Mouse (Mus musculus) liver, embryonic 15.5 days (tissue): Measurements from ENCODE around the gene Tesc. TPM values are rescaled to one million over a fixed set of nuclear protein-coding genes. Genes with fewer than 3 reads are reported as not detected.
A peak's percentile ranks its signal among the peaks of the same experiment; 100 is the strongest.

ENCODE experiments used
- ATAC-seq: fragments of 200-750 bp; cut with Nextera tagmentation; 2 replicates; pipeline ENCODE4 v1.8.0; 2017; ENCODE audit warnings: moderate number of reproducible peaks, mild to moderate bottlenecking, moderate library complexity; ENCODE audit not compliant: insufficient read depth
- H3K27ac ChIP-seq: fragments of 300-500 bp; sonication (generic); replicated peaks from 2 replicates; pipeline ENCODE4 v1.5.1; 2015; ENCODE audit warnings: mild to moderate bottlenecking, inconsistent platforms
- H3K27me3 ChIP-seq: fragments of 300-500 bp; sonication (generic); 2 replicates; pipeline ENCODE4 v1.6.1; 2015; ENCODE audit warnings: mild to moderate bottlenecking, inconsistent platforms
- H3K36me3 ChIP-seq: fragments of 300-500 bp; sonication (generic); replicated peaks from 2 replicates; pipeline ENCODE4 v1.6.1; 2015; ENCODE audit warnings: moderate library complexity, mild to moderate bottlenecking, inconsistent platforms
- H3K4me1 ChIP-seq: fragments of 300-500 bp; sonication (generic); replicated peaks from 2 replicates; pipeline ENCODE4 v1.6.1; 2015; ENCODE audit warnings: inconsistent platforms
- H3K4me2 ChIP-seq: fragments of 300-500 bp; sonication (generic); 2 replicates; pipeline ENCODE4 v1.6.1; 2015; ENCODE audit warnings: moderate library complexity, mild to moderate bottlenecking, inconsistent platforms
- H3K4me3 ChIP-seq: fragments of 300-500 bp; sonication (generic); replicated peaks from 2 replicates; pipeline ENCODE4 v1.5.1; 2015; ENCODE audit warnings: mild to moderate bottlenecking, inconsistent platforms
- H3K9ac ChIP-seq: fragments of 300-500 bp; sonication (generic); 2 replicates; pipeline ENCODE4 v1.6.1; 2015; ENCODE audit warnings: moderate library complexity, mild to moderate bottlenecking, inconsistent platforms
- H3K9me3 ChIP-seq: fragments of 300-500 bp; sonication (generic); replicated peaks from 2 replicates; pipeline ENCODE4 v1.6.1; 2016; ENCODE audit warnings: inconsistent platforms
- WGBS: fragments of 180-500 bp; shearing (Covaris S2); methylation state at CpG from one replicate; pipeline ENCODE4 v1.1.7; 2015; ENCODE audit warnings: mixed read lengths; ENCODE audit not compliant: insufficient replicate concordance; 5-methylcytosine and 5-hydroxymethylcytosine counted together
- polyA plus RNA-seq: library from polyadenylated mRNA; unstranded; fragments of >200 nt; fragmentation: Nextera tagmentation; extraction: Ambion mirVana; gene quantifications from 2 replicates; pipeline ENCODE4 v1.2.1, GENCODE M21; 2015

The Tesc gene
- polyA plus RNA-seq, 1 experiment from 2014 or later, result 1.6 TPM

- 77% methylated on average over 8 of the region's 8 CpGs for WGBS
- no peak for ATAC-seq
Observed at GRCm38 (mm10) chr5:117995372-117995901, 32.1 kb upstream of the Tesc start.

GRCm38 (mm10) chr5:117995911-117996310 lies 31.6 kb upstream of the Tesc start:
- Histone ChIP-seq H3K27ac (no peak overlapping the region; the same call in 1 of the 2 replicates), H3K36me3 (peaks cover 25% of the 10 kb centered on the region), H3K4me3 (no peak overlapping the region), H3K4me2 (no peak overlapping the region), H3K9ac (no peak overlapping the region), H3K4me1 (peaks cover 7% of the 10 kb centered on the region), H3K27me3 (no peaks in the 10 kb centered on the region), H3K9me3 (no peaks in the 10 kb centered on the region)
- 59% methylated on average over 6 of the region's 6 CpGs for WGBS
- no peak for ATAC-seq

More at GRCm38 (mm10) chr5:117995372-117995901, 32.1 kb upstream of the Tesc start:
- H3K4me3 ChIP-seq, result no peak overlapping the region
- no peaks in the 10 kb centered on the region for H3K9me3 ChIP-seq
- H3K4me1 ChIP-seq, result peaks cover 7% of the 10 kb centered on the region
- no peaks in the 10 kb centered on the region for H3K27me3 ChIP-seq
- no peak overlapping the region for H3K4me2 ChIP-seq
- H3K27ac ChIP-seq, result no peak overlapping the region; the same call in 1 of the 2 replicates
- H3K9ac ChIP-seq, result no peak overlapping the region
- H3K36me3 ChIP-seq, result peaks cover 25% of the 10 kb centered on the region

GRCm38 (mm10) chr5:117996581-117996980 lies 31.0 kb upstream of the Tesc start:
- Histone ChIP-seq H3K27ac (no peak overlapping the region), H3K36me3 (peaks cover 21% of the 10 kb centered on the region), H3K9me3 (no peaks in the 10 kb centered on the region), H3K27me3 (no peaks in the 10 kb centered on the region), H3K4me1 (peaks cover 7% of the 10 kb centered on the region), H3K4me3 (no peak overlapping the region), H3K9ac (no peak overlapping the region), H3K4me2 (no peak overlapping the region; the same call in 1 of the 2 replicates)
- no peak for ATAC-seq
- WGBS, result 55% methylated on average over 6 of the region's 6 CpGs

GRCm38 (mm10) chr5:117997434-117997970 lies 30.0 kb upstream of the Tesc start:
- Histone ChIP-seq H3K36me3 (peaks cover 23% of the 10 kb centered on the region), H3K4me3 (no peak overlapping the region), H3K27ac (no peak overlapping the region; the same call in 1 of the 2 replicates), H3K27me3 (no peaks in the 10 kb centered on the region), H3K4me1 (peaks cover 7% of the 10 kb centered on the region), H3K4me2 (no peak overlapping the region), H3K9ac (no peak overlapping the region), H3K9me3 (no peaks in the 10 kb centered on the region)
- peak; percentile 51 for ATAC-seq
- WGBS, result 71% methylated on average over 10 of the region's 10 CpGs

- H3K36me3 ChIP-seq, result peaks cover 38% of the 10 kb centered on the region
- peaks cover 7% of the 10 kb centered on the region for H3K4me1 ChIP-seq
Observed at GRCm38 (mm10) chr5:117999061-117999460, 28.5 kb upstream of the Tesc start.

GRCm38 (mm10) chr5:117999584-117999983 lies 28.0 kb upstream of the Tesc start:
- Histone ChIP-seq H3K27ac (no peak overlapping the region), H3K36me3 (peaks cover 35% of the 10 kb centered on the region)
- ATAC-seq, result no peak

More at GRCm38 (mm10) chr5:117999061-117999460, 28.5 kb upstream of the Tesc start:
- H3K27ac ChIP-seq, result no peak overlapping the region
- H3K9ac ChIP-seq, result no peak overlapping the region
- H3K4me3 ChIP-seq, result no peak overlapping the region
- no peak for ATAC-seq
- H3K27me3 ChIP-seq, result no peaks in the 10 kb centered on the region
- no peaks in the 10 kb centered on the region for H3K9me3 ChIP-seq
- no peak overlapping the region for H3K4me2 ChIP-seq
- 65% methylated on average over 7 of the region's 7 CpGs for WGBS

GRCm38 (mm10) chr5:118002059-118002458 lies 25.5 kb upstream of the Tesc start:
- no peak overlapping the region for H3K9ac ChIP-seq
- no peaks in the 10 kb centered on the region for H3K27me3 ChIP-seq
- 35% methylated on average over 9 of the region's 9 CpGs for WGBS
- H3K36me3 ChIP-seq, result peaks cover 37% of the 10 kb centered on the region
- H3K9me3 ChIP-seq, result no peaks in the 10 kb centered on the region
- no peak overlapping the region for H3K27ac ChIP-seq
- no peak overlapping the region for H3K4me2 ChIP-seq
- peaks cover 2% of the 10 kb centered on the region for H3K4me1 ChIP-seq
- ATAC-seq, result no peak
- H3K4me3 ChIP-seq, result no peak overlapping the region

More at GRCm38 (mm10) chr5:117999584-117999983, 28.0 kb upstream of the Tesc start:
- H3K4me1 ChIP-seq, result peaks cover 7% of the 10 kb centered on the region
- H3K4me2 ChIP-seq, result no peak overlapping the region
- no peak overlapping the region for H3K9ac ChIP-seq
- H3K9me3 ChIP-seq, result no peaks in the 10 kb centered on the region
- H3K4me3 ChIP-seq, result no peak overlapping the region
- WGBS, result 83% methylated on average over 11 of the region's 11 CpGs
- H3K27me3 ChIP-seq, result no peaks in the 10 kb centered on the region

- 65% methylated on average over 8 of the region's 8 CpGs for WGBS
- H3K9ac ChIP-seq, result no peak overlapping the region
- no peak overlapping the region for H3K27ac ChIP-seq
- no peak overlapping the region for H3K4me2 ChIP-seq
- ATAC-seq, result no peak
- no peaks in the 10 kb centered on the region for H3K27me3 ChIP-seq
- no peak overlapping the region for H3K4me3 ChIP-seq
- no peaks in the 10 kb centered on the region for H3K9me3 ChIP-seq
- no peaks in the 10 kb centered on the region for H3K4me1 ChIP-seq
- H3K36me3 ChIP-seq, result peaks cover 44% of the 10 kb centered on the region
Observed at GRCm38 (mm10) chr5:118004619-118005018, 22.9 kb upstream of the Tesc start.

- no peaks in the 10 kb centered on the region for H3K27me3 ChIP-seq
- no peak for ATAC-seq
- H3K27ac ChIP-seq, result no peak overlapping the region
- no peak overlapping the region for H3K9ac ChIP-seq
- H3K9me3 ChIP-seq, result no peaks in the 10 kb centered on the region
- H3K4me1 ChIP-seq, result no peaks in the 10 kb centered on the region
- 81% methylated on average over 1 of the region's 1 CpGs for WGBS
- H3K4me3 ChIP-seq, result no peak overlapping the region
- peaks cover 41% of the 10 kb centered on the region for H3K36me3 ChIP-seq
- H3K4me2 ChIP-seq, result no peak overlapping the region
Observed at GRCm38 (mm10) chr5:118005728-118006127, 21.8 kb upstream of the Tesc start.

GRCm38 (mm10) chr5:118008344-118008743 lies 19.2 kb upstream of the Tesc start:
- Histone ChIP-seq H3K27me3 (no peaks in the 10 kb centered on the region), H3K9ac (no peak overlapping the region), H3K9me3 (no peaks in the 10 kb centered on the region), H3K27ac (no peak overlapping the region), H3K4me1 (no peaks in the 10 kb centered on the region), H3K4me2 (no peak overlapping the region), H3K36me3 (peaks cover 20% of the 10 kb centered on the region), H3K4me3 (no peak overlapping the region)
- no peak for ATAC-seq
- 81% methylated on average over 13 of the region's 13 CpGs for WGBS

- Histone ChIP-seq H3K27me3 (no peaks in the 10 kb centered on the region), H3K4me2 (no peak overlapping the region), H3K9me3 (no peaks in the 10 kb centered on the region), H3K4me3 (no peak overlapping the region), H3K27ac (no peak overlapping the region), H3K36me3 (peaks cover 9% of the 10 kb centered on the region), H3K4me1 (no peaks in the 10 kb centered on the region), H3K9ac (no peak overlapping the region)
- no peak for ATAC-seq
- 75% methylated on average over 7 of the region's 7 CpGs for WGBS
Observed at GRCm38 (mm10) chr5:118010872-118011271, 16.7 kb upstream of the Tesc start.

- ATAC-seq, result no peak
- Histone ChIP-seq H3K4me3 (no peak overlapping the region), H3K4me1 (no peaks in the 10 kb centered on the region), H3K4me2 (no peak overlapping the region), H3K27me3 (no peaks in the 10 kb centered on the region), H3K27ac (no peak overlapping the region), H3K9ac (no peak overlapping the region), H3K9me3 (no peaks in the 10 kb centered on the region), H3K36me3 (peaks cover 9% of the 10 kb centered on the region)
- WGBS, result 63% methylated on average over 7 of the region's 7 CpGs
Observed at GRCm38 (mm10) chr5:118011796-118012195, 15.7 kb upstream of the Tesc start.
